Mouse (Mus musculus) small intestine, adult 2 months (tissue): ENCODE results near the gene Cdkl2. TPM values are rescaled to one million over a fixed set of nuclear protein-coding genes. Genes with fewer than 3 reads are reported as not detected.

Experiments used
- H3K27ac ChIP-seq: fragments of 200-500 bp; 2 replicates; pipeline ENCODE4 v1.5.1; 2012; ENCODE audit warnings: low read depth, low read length, control low read depth, inconsistent platforms; ENCODE audit not compliant: insufficient read depth
- H3K27me3 ChIP-seq: fragments of 200-500 bp; 2 replicates; pipeline ENCODE4 v1.6.1; 2012; ENCODE audit warnings: mild to moderate bottlenecking, moderate library complexity, low read length, inconsistent platforms; ENCODE audit not compliant: control insufficient read depth, insufficient read depth
- H3K36me3 ChIP-seq: fragments of 200-500 bp; 2 replicates; pipeline ENCODE4 v1.6.1; 2012; ENCODE audit warnings: mild to moderate bottlenecking, low read length, control low read depth, inconsistent platforms; ENCODE audit not compliant: control insufficient read depth, insufficient read depth
- H3K4me1 ChIP-seq: fragments of 200-500 bp; 2 replicates; pipeline ENCODE4 v1.6.1; 2012; ENCODE audit warnings: low read length, inconsistent platforms, mixed read lengths; ENCODE audit not compliant: control insufficient read depth, insufficient read depth, insufficient read length
- H3K4me3 ChIP-seq: fragments of 200-500 bp; 2 replicates; pipeline ENCODE4 v1.5.1; 2012; ENCODE audit warnings: low read depth, mild to moderate bottlenecking, control low read depth, inconsistent platforms, low read length, moderate library complexity
- CTCF ChIP-seq: fragments of 200-500 bp; IDR thresholded peaks from 2 replicates; pipeline ENCODE4 v1.5.1; 2012; ENCODE audit warnings: low read depth, mild to moderate bottlenecking, control low read depth, inconsistent platforms, low read length, moderate library complexity, mixed read lengths; ENCODE audit not compliant: insufficient replicate concordance, insufficient read length; ENCODE audit errors: extremely low read depth
- POLR2A ChIP-seq: fragments of 200-500 bp; IDR thresholded peaks from 2 replicates; pipeline ENCODE4 v1.6.1; 2012; ENCODE audit warnings: low read depth, mild to moderate bottlenecking, control low read depth, inconsistent platforms, low read length, moderate library complexity
- whole genome bisulfite sequencing: fragments of 180-500 bp; shearing (Covaris S2); methylation state at CpG from one replicate; pipeline ENCODE4 v1.1.7; 2018; 5-methylcytosine and 5-hydroxymethylcytosine counted together
- polyA plus RNA-seq: library from polyadenylated mRNA; depleted of rRNA; stranded (reverse); fragments of >200 nt; gene quantifications from 2 replicates; pipeline ENCODE4 v1.2.3, GENCODE M21; 2012; rRNA removed

Gene Cdkl2
- polyA plus RNA-seq, 1 experiment = 0.41 TPM

DNA sequence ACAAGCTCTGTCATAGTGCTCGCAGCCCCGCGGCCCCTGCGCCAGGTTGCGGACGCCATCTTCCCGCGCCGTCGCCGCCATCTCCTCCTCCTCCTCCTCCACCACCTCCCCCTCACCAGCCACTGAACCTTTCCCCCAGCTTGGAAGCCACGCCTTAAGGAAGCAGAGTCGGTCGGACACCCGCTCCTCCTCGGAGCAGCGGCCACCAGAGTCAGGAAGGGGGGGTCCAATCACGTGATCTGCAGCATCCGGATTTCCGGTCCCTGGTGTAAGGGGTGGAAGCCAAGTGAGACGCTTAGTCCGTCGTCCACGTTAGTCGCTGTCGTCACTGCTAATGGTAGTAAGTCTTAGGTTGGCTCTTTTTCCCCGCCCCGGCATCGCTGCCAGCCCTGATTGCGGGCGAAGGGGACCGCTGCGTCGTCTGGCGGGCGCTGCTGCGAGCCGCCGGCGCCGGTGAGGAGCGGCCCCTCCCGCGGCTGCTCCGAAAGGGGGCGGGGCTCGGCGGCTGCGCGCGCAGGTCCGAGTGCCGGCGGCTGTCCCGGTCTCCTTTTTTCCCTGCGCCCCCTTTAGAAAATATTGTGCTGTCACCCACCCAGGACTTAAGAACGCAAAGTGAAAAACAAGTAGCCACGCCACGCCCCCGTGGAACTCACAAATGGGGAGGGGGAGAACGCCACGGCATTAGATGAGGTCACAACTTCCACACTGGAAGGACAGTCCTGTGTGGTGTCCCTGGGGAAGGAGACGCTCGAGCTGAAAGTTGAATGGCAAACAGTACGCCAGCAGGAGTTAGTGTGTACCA is 80.8 kb downstream of the Cdkl2 start, which contains the start of gene Rchy1:
TSS of gene Rchy1 (minus strand) at position 430 of the 802 bp plus-strand sequence.
- TF ChIP-seq CTCF (peak; percentile 27; the same call in 1 of the 2 replicates), POLR2A (peak; percentile 55)
- Histone ChIP-seq H3K36me3 (peaks cover 3% of the 10 kb centered on the region), H3K27me3 (no peaks in the 10 kb centered on the region), H3K27ac (peak within 1 kb of the TSS; percentile 89), H3K4me1 (peaks cover 6% of the 10 kb centered on the region; the same call in 1 of the 2 replicates), H3K4me3 (peak within 1 kb of the TSS; percentile 82)
- WGBS = under 1% methylated on average over 65 of the region's 65 CpGs

DNA sequence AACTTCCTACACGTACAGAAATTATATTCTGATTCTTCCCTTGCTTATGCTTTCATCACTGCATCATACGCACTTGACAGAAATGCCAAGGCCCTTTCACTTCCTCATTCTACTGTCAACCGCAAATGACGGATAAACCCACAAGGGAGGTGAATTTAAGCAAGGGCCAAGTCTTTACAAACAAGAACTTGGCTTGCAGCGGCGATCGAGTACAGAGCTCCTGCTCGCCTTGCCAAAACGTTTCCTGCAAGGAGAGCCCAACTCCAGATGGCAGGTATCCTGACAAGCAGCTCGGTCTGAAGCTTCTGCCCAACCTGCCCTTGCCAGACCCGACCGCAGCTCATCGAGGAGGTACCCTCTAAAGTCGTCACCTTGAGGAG is 81.4 kb downstream of the Cdkl2 start:
- Histone ChIP-seq H3K4me3 (peak overlapping the region; percentile 82), H3K27me3 (no peaks in the 10 kb centered on the region), H3K36me3 (peaks cover 7% of the 10 kb centered on the region), H3K27ac (peak overlapping the region; percentile 89), H3K4me1 (peaks cover 6% of the 10 kb centered on the region; the same call in 1 of the 2 replicates)
- WGBS = under 1% methylated on average over 14 of the region's 14 CpGs
- TF ChIP-seq POLR2A (no peak), CTCF (no peak)

GRCm38 (mm10) chr5:91961370-91961769 is 82.3 kb downstream of the Cdkl2 start:
- peaks cover 6% of the 10 kb centered on the region; the same call in 1 of the 2 replicates for H3K4me1 ChIP-seq
- TF ChIP-seq POLR2A (no peak), CTCF (no peak)
- H3K36me3 ChIP-seq = peaks cover 13% of the 10 kb centered on the region
- H3K27ac ChIP-seq = no peak overlapping the region; the same call in 1 of the 2 replicates
- no peak overlapping the region for H3K4me3 ChIP-seq
- no peaks in the 10 kb centered on the region for H3K27me3 ChIP-seq
- 36% methylated on average over 1 of the region's 1 CpGs for WGBS

GRCm38 (mm10) chr5:91960606-91961254 is 83.0 kb downstream of the Cdkl2 start:
- peaks cover 6% of the 10 kb centered on the region; the same call in 1 of the 2 replicates for H3K4me1 ChIP-seq
- peaks cover 16% of the 10 kb centered on the region for H3K36me3 ChIP-seq
- 30% methylated on average over 3 of the region's 3 CpGs for WGBS
- peak overlapping the region; percentile 16; the same call in 1 of the 2 replicates for H3K4me3 ChIP-seq
- peak overlapping the region; percentile 43 for H3K27ac ChIP-seq
- no peaks in the 10 kb centered on the region for H3K27me3 ChIP-seq
- TF ChIP-seq CTCF = no peak
- no peak for TF ChIP-seq POLR2A

DNA sequence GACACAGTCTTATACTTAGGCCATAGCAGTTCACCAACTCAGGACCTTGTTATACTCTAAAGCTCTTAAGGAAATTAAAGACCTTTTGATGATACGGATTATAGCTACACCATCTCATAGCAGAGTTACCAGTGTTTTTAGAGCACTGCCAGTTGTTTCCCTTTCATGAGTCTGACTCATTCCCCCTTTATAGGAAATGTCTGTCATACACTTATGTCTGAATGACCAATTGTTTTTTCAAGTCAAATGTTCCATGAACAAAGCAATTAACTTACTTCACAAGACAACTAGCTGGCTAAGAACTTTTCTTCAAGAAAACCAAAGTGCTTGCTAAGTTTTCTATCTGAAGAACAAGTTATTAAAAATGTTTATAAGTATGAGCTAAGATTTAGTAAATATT is 83.7 kb downstream of the Cdkl2 start:
- H3K4me3 ChIP-seq = no peak overlapping the region
- 84% methylated on average over 1 of the region's 1 CpGs for WGBS
- H3K4me1 ChIP-seq = peaks cover 6% of the 10 kb centered on the region; the same call in 1 of the 2 replicates
- H3K27ac ChIP-seq = no peak overlapping the region
- no peaks in the 10 kb centered on the region for H3K27me3 ChIP-seq
- TF ChIP-seq POLR2A (no peak), CTCF (no peak)
- peaks cover 18% of the 10 kb centered on the region for H3K36me3 ChIP-seq

DNA sequence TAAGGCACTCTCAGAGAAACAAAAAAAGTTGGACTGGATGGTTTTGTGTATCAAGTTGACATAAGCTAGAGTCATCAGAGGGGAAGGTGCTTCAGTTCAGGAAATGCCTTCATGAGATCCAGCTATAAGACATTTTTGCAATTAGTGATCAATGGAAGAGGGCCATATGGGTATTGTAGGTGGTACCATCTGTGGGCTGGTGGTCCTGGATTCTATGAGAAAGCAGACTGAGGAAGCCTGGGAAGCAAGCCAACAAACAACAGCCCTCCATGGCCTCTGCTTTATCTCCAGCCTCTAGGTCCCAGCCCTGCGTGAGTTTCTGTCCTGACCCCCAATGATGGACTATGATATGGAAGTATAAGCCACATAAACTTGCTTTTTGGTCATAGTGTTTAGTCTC is 84.6 kb downstream of the Cdkl2 start:
- H3K4me3 ChIP-seq = no peak overlapping the region
- TF ChIP-seq POLR2A (no peak), CTCF (no peak)
- peaks cover 6% of the 10 kb centered on the region; the same call in 1 of the 2 replicates for H3K4me1 ChIP-seq
- H3K27ac ChIP-seq = no peak overlapping the region
- peaks cover 23% of the 10 kb centered on the region for H3K36me3 ChIP-seq
- H3K27me3 ChIP-seq = no peaks in the 10 kb centered on the region
- WGBS = 81% methylated on average over 1 of the region's 1 CpGs

DNA sequence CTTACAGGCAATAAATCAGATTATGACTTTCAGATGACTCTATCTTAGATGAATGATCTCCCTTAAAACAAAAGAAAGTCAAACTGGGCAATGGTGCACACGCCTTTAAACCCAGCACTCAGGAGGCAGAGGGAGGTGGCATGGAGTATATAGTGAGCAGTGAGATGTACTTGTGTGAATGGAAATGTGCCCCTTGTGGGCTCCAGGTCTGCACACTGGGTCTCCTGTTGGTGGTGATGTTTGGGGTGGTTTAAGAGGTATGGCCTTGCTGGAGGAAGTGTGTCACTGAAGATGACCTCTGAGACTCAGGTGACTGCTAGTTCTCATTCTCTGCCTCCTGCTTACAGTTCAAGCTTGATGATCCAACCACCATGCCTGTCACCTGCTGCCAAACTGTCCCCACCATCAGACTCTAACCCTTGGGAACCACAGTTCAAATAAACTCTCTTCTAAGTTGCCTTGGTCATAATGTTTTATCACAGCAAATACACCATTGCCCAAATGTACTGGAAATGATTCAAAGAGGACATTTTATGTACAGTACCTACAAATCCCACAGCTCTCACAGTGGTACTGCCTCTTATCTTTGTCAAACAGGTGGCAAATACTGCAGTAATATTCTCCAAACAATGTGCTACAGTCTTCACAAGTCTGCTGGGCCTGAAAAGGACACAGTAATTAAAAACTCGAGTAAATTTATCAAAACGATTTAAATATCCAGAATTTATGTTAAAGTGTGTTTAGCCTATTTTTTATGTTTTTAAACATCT is 86.5 kb downstream of the Cdkl2 start:
- no peak for TF ChIP-seq POLR2A
- no peak for TF ChIP-seq CTCF

More for the DNA sequence above, 86.5 kb downstream of the Cdkl2 start:
- H3K27me3 ChIP-seq = no peaks in the 10 kb centered on the region
- no peak overlapping the region for H3K4me3 ChIP-seq
- H3K36me3 ChIP-seq = peaks cover 36% of the 10 kb centered on the region
- H3K4me1 ChIP-seq = peaks cover 6% of the 10 kb centered on the region; the same call in 1 of the 2 replicates
- H3K27ac ChIP-seq = no peak overlapping the region
- WGBS = 69% methylated on average over 3 of the region's 3 CpGs

Other genes starting within 250 kb of the Cdkl2 start
- 8.7 and 15.7 TPM in 2 replicates for gene Rchy1, start 80.8 kb downstream of the Cdkl2 start, polyA plus RNA-seq
- not detected in 2 replicates for gene Odaph, start 56.4 kb downstream of the Cdkl2 start, polyA plus RNA-seq
- gene G3bp2, start 39.8 kb upstream of the Cdkl2 start, polyA plus RNA-seq = 3.1 and 6.9 TPM in 2 replicates
- gene Uso1, start 94.1 kb upstream of the Cdkl2 start, polyA plus RNA-seq = 15.7 and 25.1 TPM in 2 replicates
- gene U90926, start 171.5 kb upstream of the Cdkl2 start, polyA plus RNA-seq = not detected in 2 replicates
- gene Ppef2, start 212.4 kb upstream of the Cdkl2 start, polyA plus RNA-seq = 0.36 and 1.4 TPM in 2 replicates
- gene Naaa, start 234.3 kb upstream of the Cdkl2 start, polyA plus RNA-seq = 28.9 and 59.9 TPM in 2 replicates